Mouse (Mus musculus): Measurements from ENCODE around the gene Zdhhc4. TPM values are rescaled to one million over a fixed set of nuclear protein-coding genes. Genes with fewer than 3 reads are reported as not detected.

Zdhhc4 gene
- polyA plus RNA-seq, 1 experiment: 65.8 TPM

GRCm38 (mm10) chr5:143308825-143309224 is 20.2 kb downstream of the Zdhhc4 start:
- H3K36me3 ChIP-seq (replicated peaks; ENCODE audit: low read length): peaks cover 96% of the 10 kb centered on the region
- no peaks in the 10 kb centered on the region for H3K9me3 ChIP-seq
- H3K27me3 ChIP-seq (replicated peaks): no peaks in the 10 kb centered on the region
- no peak for TF ChIP-seq FLI1 (IDR thresholded peaks at IDR 0.05; ENCODE audit: low read length)
- no peak for TF ChIP-seq GATA1 (IDR thresholded peaks at IDR 0.05; ENCODE audit: borderline replicate concordance, low read length)
- H3K4me1 ChIP-seq: peaks cover 74% of the 10 kb centered on the region
- no peak overlapping the region for H3K4me3 ChIP-seq (replicated peaks)

GRCm38 (mm10) chr5:143304251-143304650 is 24.8 kb downstream of the Zdhhc4 start:
- Histone ChIP-seq H3K4me3 (replicated peaks) (no peak overlapping the region), H3K36me3 (replicated peaks; ENCODE audit: low read length) (peaks cover 99% of the 10 kb centered on the region), H3K27me3 (replicated peaks) (no peaks in the 10 kb centered on the region), H3K4me1 (peaks cover 50% of the 10 kb centered on the region), H3K9me3 (peaks cover 5% of the 10 kb centered on the region; the same call in 1 of the 2 replicates)
- no peak for TF ChIP-seq GATA1 (IDR thresholded peaks at IDR 0.05; ENCODE audit: borderline replicate concordance, low read length)

- peaks cover 5% of the 10 kb centered on the region; the same call in 1 of the 2 replicates for H3K9me3 ChIP-seq
- no peak overlapping the region for H3K4me3 ChIP-seq (replicated peaks)
- H3K36me3 ChIP-seq (replicated peaks; ENCODE audit: low read length): peaks cover 81% of the 10 kb centered on the region
- TF ChIP-seq FLI1 (IDR thresholded peaks at IDR 0.05; ENCODE audit: low read length) (no peak), GATA1 (IDR thresholded peaks at IDR 0.05; ENCODE audit: borderline replicate concordance, low read length) (no peak)
- H3K4me1 ChIP-seq: peaks cover 43% of the 10 kb centered on the region
- H3K27me3 ChIP-seq (replicated peaks): peaks cover 2% of the 10 kb centered on the region
These were observed 27.8 kb downstream of the Zdhhc4 start for GRCm38 (mm10) chr5:143301296-143301695.

GRCm38 (mm10) chr5:143299686-143300085 is 29.4 kb downstream of the Zdhhc4 start:
- Histone ChIP-seq H3K36me3 (replicated peaks; ENCODE audit: low read length) (peaks cover 65% of the 10 kb centered on the region), H3K27me3 (replicated peaks) (peaks cover 9% of the 10 kb centered on the region), H3K4me3 (replicated peaks) (no peak overlapping the region), H3K4me1 (peaks cover 39% of the 10 kb centered on the region), H3K9me3 (peaks cover 10% of the 10 kb centered on the region)
- TF ChIP-seq GATA1 (IDR thresholded peaks at IDR 0.05; ENCODE audit: borderline replicate concordance, low read length) (no peak), FLI1 (IDR thresholded peaks at IDR 0.05; ENCODE audit: low read length) (no peak)

- peaks cover 40% of the 10 kb centered on the region for H3K4me1 ChIP-seq
- no peak for TF ChIP-seq GATA1 (IDR thresholded peaks at IDR 0.05; ENCODE audit: borderline replicate concordance, low read length)
- TF ChIP-seq FLI1 (IDR thresholded peaks at IDR 0.05; ENCODE audit: low read length): no peak
- peaks cover 54% of the 10 kb centered on the region for H3K36me3 ChIP-seq (replicated peaks; ENCODE audit: low read length)
- peaks cover 15% of the 10 kb centered on the region for H3K9me3 ChIP-seq
- peaks cover 21% of the 10 kb centered on the region for H3K27me3 ChIP-seq (replicated peaks)
- H3K4me3 ChIP-seq (replicated peaks): no peak overlapping the region
These were observed 30.7 kb downstream of the Zdhhc4 start for GRCm38 (mm10) chr5:143298391-143298790.

- Histone ChIP-seq H3K36me3 (replicated peaks; ENCODE audit: low read length) (peaks cover 49% of the 10 kb centered on the region), H3K9me3 (peaks cover 15% of the 10 kb centered on the region), H3K4me1 (peaks cover 40% of the 10 kb centered on the region), H3K4me3 (replicated peaks) (no peak overlapping the region), H3K27me3 (replicated peaks) (peaks cover 25% of the 10 kb centered on the region)
- TF ChIP-seq GATA1 (IDR thresholded peaks at IDR 0.05; ENCODE audit: borderline replicate concordance, low read length) (no peak), FLI1 (IDR thresholded peaks at IDR 0.05; ENCODE audit: low read length) (no peak)
These were observed 31.1 kb downstream of the Zdhhc4 start for GRCm38 (mm10) chr5:143297986-143298385.

GRCm38 (mm10) chr5:143295330-143295729 is 33.7 kb downstream of the Zdhhc4 start:
- H3K9me3 ChIP-seq: peaks cover 16% of the 10 kb centered on the region
- peaks cover 26% of the 10 kb centered on the region for H3K4me1 ChIP-seq
- peaks cover 52% of the 10 kb centered on the region for H3K27me3 ChIP-seq (replicated peaks)
- no peak overlapping the region for H3K4me3 ChIP-seq (replicated peaks)
- TF ChIP-seq GATA1 (IDR thresholded peaks at IDR 0.05; ENCODE audit: borderline replicate concordance, low read length) (no peak), FLI1 (IDR thresholded peaks at IDR 0.05; ENCODE audit: low read length) (no peak)
- peaks cover 23% of the 10 kb centered on the region for H3K36me3 ChIP-seq (replicated peaks; ENCODE audit: low read length)

GRCm38 (mm10) chr5:143294862-143295261 is 34.2 kb downstream of the Zdhhc4 start:
- Histone ChIP-seq H3K36me3 (replicated peaks; ENCODE audit: low read length) (peaks cover 18% of the 10 kb centered on the region), H3K27me3 (replicated peaks) (peaks cover 56% of the 10 kb centered on the region), H3K4me1 (peaks cover 26% of the 10 kb centered on the region), H3K4me3 (replicated peaks) (no peak overlapping the region), H3K9me3 (peaks cover 15% of the 10 kb centered on the region)
- TF ChIP-seq GATA1 (IDR thresholded peaks at IDR 0.05; ENCODE audit: borderline replicate concordance, low read length) (no peak), FLI1 (IDR thresholded peaks at IDR 0.05; ENCODE audit: low read length) (no peak)

- Histone ChIP-seq H3K4me1 (peaks cover 31% of the 10 kb centered on the region), H3K9me3 (peaks cover 27% of the 10 kb centered on the region), H3K27me3 (replicated peaks) (peaks cover 71% of the 10 kb centered on the region), H3K4me3 (replicated peaks) (peak within 1 kb of the TSS; percentile 1), H3K36me3 (replicated peaks; ENCODE audit: low read length) (peaks cover 5% of the 10 kb centered on the region)
- TF ChIP-seq GATA1 (IDR thresholded peaks at IDR 0.05; ENCODE audit: borderline replicate concordance, low read length) (no peak), FLI1 (IDR thresholded peaks at IDR 0.05; ENCODE audit: low read length) (no peak)
These were observed 35.7 kb downstream of the Zdhhc4 start, which contains the start of gene Zfp853 for GRCm38 (mm10) chr5:143293404-143293803. TSS of gene Zfp853 (minus strand) at chr5:143293623.

GRCm38 (mm10) chr5:143292879-143293278 is 36.2 kb downstream of the Zdhhc4 start:
- Histone ChIP-seq H3K4me3 (replicated peaks) (no peak overlapping the region), H3K36me3 (replicated peaks; ENCODE audit: low read length) (peaks cover under 1% of the 10 kb centered on the region)

GRCm38 (mm10) chr5:143289299-143289698 is 39.8 kb downstream of the Zdhhc4 start:
- TF ChIP-seq GATA1 (IDR thresholded peaks at IDR 0.05; ENCODE audit: borderline replicate concordance, low read length): no peak
- no peak for TF ChIP-seq FLI1 (IDR thresholded peaks at IDR 0.05; ENCODE audit: low read length)
- Histone ChIP-seq H3K27me3 (replicated peaks) (peaks cover 99% of the 10 kb centered on the region), H3K9me3 (peaks cover 25% of the 10 kb centered on the region), H3K36me3 (replicated peaks; ENCODE audit: low read length) (no peaks in the 10 kb centered on the region), H3K4me1 (peaks cover 26% of the 10 kb centered on the region), H3K4me3 (replicated peaks) (no peak overlapping the region)

More at GRCm38 (mm10) chr5:143292879-143293278, 36.2 kb downstream of the Zdhhc4 start:
- Histone ChIP-seq H3K9me3 (peaks cover 33% of the 10 kb centered on the region), H3K4me1 (peaks cover 36% of the 10 kb centered on the region), H3K27me3 (replicated peaks) (peaks cover 76% of the 10 kb centered on the region)
- TF ChIP-seq GATA1 (IDR thresholded peaks at IDR 0.05; ENCODE audit: borderline replicate concordance, low read length): no peak
